Mouse (Mus musculus) MEL (cell line): Measurements from ENCODE around the gene 2700049A03Rik. TPM values are rescaled to one million over a fixed set of nuclear protein-coding genes. Genes with fewer than 3 reads are reported as not detected.

Experiments
- DNase-seq: peaks from one replicate; pipeline ENCODE4 v3.0.0; 2011; ENCODE audit warnings: low read depth, low spot score
- H3K27ac ChIP-seq: 2 replicates; pipeline ENCODE4 v1.5.1; 2012; ENCODE audit warnings: low read depth, mild to moderate bottlenecking, control low read depth, low read length, moderate library complexity; ENCODE audit not compliant: control insufficient read depth
- H3K27me3 ChIP-seq, 2 experiments: fragments of 150-350 bp in 1 of 2; sonication (generic) in 1 of 2; 2 replicates each; pipeline ENCODE4 v1.6.1; 2012; ENCODE audit warnings: low read length in 2 of 2, mild to moderate bottlenecking in 2 of 2, improper control_type of control experiment in 1 of 2, moderate library complexity in 1 of 2; ENCODE audit not compliant: insufficient read depth in 2 of 2, control insufficient read depth in 1 of 2
- H3K36me3 ChIP-seq, 2 experiments: 2 replicates each; pipeline ENCODE4 v1.6.1; 2012 to 2014; ENCODE audit warnings: low read length in 2 of 2, improper control_type of control experiment in 1 of 2, inconsistent platforms in 1 of 2, mild to moderate bottlenecking in 1 of 2; ENCODE audit not compliant: insufficient read depth in 2 of 2, control insufficient read depth in 1 of 2
- H3K4me1 ChIP-seq, 2 experiments: fragments of 150-350 bp in 1 of 2; sonication (generic) in 1 of 2; 2 replicates each; pipeline ENCODE4 v1.6.1; 2012; ENCODE audit warnings: low read length in 2 of 2, improper control_type of control experiment in 1 of 2, mild to moderate bottlenecking in 1 of 2; ENCODE audit not compliant: insufficient read depth in 2 of 2, control insufficient read depth in 1 of 2
- H3K4me3 ChIP-seq, 2 experiments: fragments of 150-350 bp in 1 of 2; sonication (generic) in 1 of 2; 2 replicates each; pipeline ENCODE4 v1.5.1; 2012; ENCODE audit warnings: low read depth in 2 of 2, low read length in 2 of 2, mild to moderate bottlenecking in 2 of 2, moderate library complexity in 2 of 2, control low read depth in 1 of 2, improper control_type of control experiment in 1 of 2; ENCODE audit not compliant: control insufficient read depth in 1 of 2, insufficient read depth in 1 of 2
- H3K79me2 ChIP-seq: 2 replicates; pipeline ENCODE4 v1.6.1; 2012; ENCODE audit warnings: mild to moderate bottlenecking, low read length, moderate library complexity; ENCODE audit not compliant: control insufficient read depth, poor library complexity, insufficient read depth
- H3K9ac ChIP-seq: 2 replicates; pipeline ENCODE4 v1.6.1; 2012; ENCODE audit warnings: low read depth, mild to moderate bottlenecking, control low read depth, low read length, moderate library complexity; ENCODE audit not compliant: control insufficient read depth, poor library complexity, severe bottlenecking
- H3K9me3 ChIP-seq: fragments of 150-350 bp; sonication (generic); replicated peaks from 2 replicates; pipeline ENCODE4 v1.6.1; 2012; ENCODE audit warnings: mild to moderate bottlenecking, low read length, improper control_type of control experiment, moderate library complexity; ENCODE audit not compliant: insufficient read depth
- CHD2 ChIP-seq: IDR thresholded peaks from 2 replicates; pipeline ENCODE4 v1.6.1; 2011; ENCODE audit warnings: low read length, improper control_type of control experiment
- CTCF ChIP-seq, 3 experiments: IDR thresholded peaks in 2 of 3; conservative IDR thresholded peaks in 1 of 3; 2 replicates each; pipeline ENCODE4 v1.5.1; 2011 to 2012; ENCODE audit warnings: low read length in 3 of 3, low read depth in 2 of 3, mild to moderate bottlenecking in 2 of 3, improper control_type of control experiment in 1 of 3, inconsistent platforms in 1 of 3, mixed read lengths in 1 of 3, moderate library complexity in 1 of 3; ENCODE audit not compliant: control insufficient read depth in 1 of 3, insufficient read depth in 1 of 3, poor library complexity in 1 of 3, severe bottlenecking in 1 of 3
- E2F4 ChIP-seq: IDR thresholded peaks from 2 replicates; pipeline ENCODE4 v1.6.1; 2011; ENCODE audit warnings: low read depth, low read length, improper control_type of control experiment, borderline replicate concordance
- ETS1 ChIP-seq: IDR thresholded peaks from 2 replicates; pipeline ENCODE4 v1.6.1; 2012; ENCODE audit warnings: low read depth, mild to moderate bottlenecking, inconsistent platforms, low read length, improper control_type of control experiment, moderate library complexity
- GATA1 ChIP-seq: IDR thresholded peaks from 2 replicates; pipeline ENCODE4 v1.6.1; 2011; ENCODE audit warnings: low read depth, low read length, improper control_type of control experiment
- JUND ChIP-seq: IDR thresholded peaks from 2 replicates; pipeline ENCODE4 v1.6.1; 2011; ENCODE audit warnings: low read depth, mild to moderate bottlenecking, improper control_type of control experiment, low read length
- KAT2A ChIP-seq: conservative IDR thresholded peaks from 2 replicates; pipeline ENCODE4 v1.6.1; 2012; ENCODE audit warnings: low read depth, low read length, improper control_type of control experiment, inconsistent platforms
- MAFK ChIP-seq: IDR thresholded peaks from 2 replicates; pipeline ENCODE4 v1.6.1; 2011; ENCODE audit warnings: low read depth, mild to moderate bottlenecking, low read length, improper control_type of control experiment, borderline replicate concordance
- MXI1 ChIP-seq: IDR thresholded peaks from 2 replicates; pipeline ENCODE4 v1.6.1; 2011; ENCODE audit warnings: mild to moderate bottlenecking, low read depth, low read length, improper control_type of control experiment
- MYC ChIP-seq: IDR thresholded peaks from 2 replicates; pipeline ENCODE4 v1.6.1; 2011; ENCODE audit warnings: low read depth, mild to moderate bottlenecking, low read length, improper control_type of control experiment, moderate library complexity
- NELFE ChIP-seq: IDR thresholded peaks from 2 replicates; pipeline ENCODE4 v1.6.1; 2011; ENCODE audit warnings: low read depth, low read length, improper control_type of control experiment
- NRF1 ChIP-seq: IDR thresholded peaks from 2 replicates; pipeline ENCODE4 v1.6.1; 2014; ENCODE audit warnings: low read depth, mild to moderate bottlenecking, inconsistent platforms, low read length, improper control_type of control experiment, moderate library complexity; ENCODE audit not compliant: poor library complexity, insufficient read depth, severe bottlenecking
- POLR2AphosphoS2 ChIP-seq: IDR thresholded peaks from 2 replicates; pipeline ENCODE4 v1.6.1; 2011; ENCODE audit warnings: low read length, improper control_type of control experiment
- POLR2AphosphoS5 ChIP-seq: IDR thresholded peaks from 2 replicates; pipeline ENCODE4 v1.6.1; 2012; ENCODE audit warnings: low read depth, borderline replicate concordance, mild to moderate bottlenecking, inconsistent platforms, low read length, moderate library complexity, mixed read lengths
- RAD21 ChIP-seq: IDR thresholded peaks from 2 replicates; pipeline ENCODE4 v1.6.1; 2011; ENCODE audit warnings: mild to moderate bottlenecking, low read depth, low read length, improper control_type of control experiment
- RCOR1 ChIP-seq: IDR thresholded peaks from 2 replicates; pipeline ENCODE4 v1.6.1; 2012; ENCODE audit warnings: low read depth, mild to moderate bottlenecking, inconsistent platforms, low read length, improper control_type of control experiment
- SIN3A ChIP-seq: IDR thresholded peaks from 2 replicates; pipeline ENCODE4 v1.6.1; 2012; ENCODE audit warnings: low read length, improper control_type of control experiment, inconsistent platforms
- SMC3 ChIP-seq: IDR thresholded peaks from 2 replicates; pipeline ENCODE4 v1.6.1; 2011; ENCODE audit warnings: low read depth, low read length, improper control_type of control experiment
- USF1 ChIP-seq: IDR thresholded peaks from 2 replicates; pipeline ENCODE4 v1.6.1; 2014; ENCODE audit warnings: low read depth, mild to moderate bottlenecking, inconsistent platforms, low read length, improper control_type of control experiment, moderate library complexity
- ZMIZ1 ChIP-seq: IDR thresholded peaks from 2 replicates; pipeline ENCODE4 v1.6.1; 2012; ENCODE audit warnings: low read depth, mild to moderate bottlenecking, inconsistent platforms, low read length, improper control_type of control experiment, moderate library complexity
- ZNF384 ChIP-seq: IDR thresholded peaks from 2 replicates; pipeline ENCODE4 v1.6.1; 2012; ENCODE audit warnings: low read depth, mild to moderate bottlenecking, inconsistent platforms, low read length, improper control_type of control experiment
- polyA plus RNA-seq, 2 experiments: library from polyadenylated mRNA; stranded (reverse) in 1 of 2; unstranded in 1 of 2; fragments of >175 nt in 1 of 2; fragments of >200 nt in 1 of 2; gene quantifications; 2 replicates each; pipeline versions ENCODE4 v1.2.1 to v1.2.4; 2012; ENCODE audit warnings: low replicate concordance in 2 of 2, low read depth in 1 of 2; ENCODE audit not compliant: insufficient read length in 2 of 2, insufficient read depth in 1 of 2, missing spikeins in 1 of 2
- total RNA-seq: library from RNA; depleted of rRNA; stranded (reverse); fragments of 300-350 nt; gene quantifications from 2 replicates; pipeline ENCODE4 v1.2.3, GENCODE M21; 2012

2700049A03Rik gene
- total and polyA plus RNA-seq, 3 experiments: 5.8 to 7.2 TPM; not detected in 1

GRCm38 (mm10) chr12:71281201-71281768, 144.6 kb downstream of the 2700049A03Rik start:
- Histone ChIP-seq H3K9ac (no peak overlapping the region), H3K36me3 (no peaks in the 10 kb centered on the region)
- no peak for TF ChIP-seq ETS1
- no peak for TF ChIP-seq NRF1
- TF ChIP-seq POLR2AphosphoS2: no peak
- TF ChIP-seq MYC: no peak
- TF ChIP-seq CTCF (IDR thresholded peaks at IDR 0.05 in 2 of 3, conservative IDR thresholded peaks at IDR 0.05 in 1 of 3; ENCODE audit: control insufficient read depth in 1 of 3, insufficient read depth in 1 of 3, low read depth in 2 of 3, low read length in 3 of 3, poor library complexity in 1 of 3, severe bottlenecking in 1 of 3): no peak
- TF ChIP-seq, all 39 proteins: peak for 0
- H3K4me1 ChIP-seq: no peaks in the 10 kb centered on the region
- no peak overlapping the region for H3K4me3 ChIP-seq
- H3K79me2 ChIP-seq: no peaks in the 10 kb centered on the region
- no peak overlapping the region for H3K27ac ChIP-seq
- H3K9me3 ChIP-seq: no peaks in the 10 kb centered on the region
- DNase-seq: no peak
- H3K27me3 ChIP-seq: no peaks in the 10 kb centered on the region

- Histone ChIP-seq H3K9ac (no peak overlapping the region), H3K27ac (no peak overlapping the region), H3K4me1 (no peaks in the 10 kb centered on the region), H3K9me3 (no peaks in the 10 kb centered on the region), H3K79me2 (no peaks in the 10 kb centered on the region), H3K27me3 (no peaks in the 10 kb centered on the region), H3K36me3 (no peaks in the 10 kb centered on the region), H3K4me3 (no peak overlapping the region)
- TF ChIP-seq SMC3: no peak
- TF ChIP-seq MAFK: no peak
- no peak for TF ChIP-seq JUND
- no peak for TF ChIP-seq MYC
- TF ChIP-seq SIN3A: no peak
- TF ChIP-seq ZNF384: no peak
- no peak for TF ChIP-seq KAT2A
- TF ChIP-seq ZMIZ1: no peak
- TF ChIP-seq RCOR1: no peak
- no peak for TF ChIP-seq NELFE
- TF ChIP-seq NRF1: no peak
- TF ChIP-seq USF1: no peak
- TF ChIP-seq POLR2AphosphoS5: no peak
- no peak for TF ChIP-seq GATA1
- TF ChIP-seq E2F4: no peak
- TF ChIP-seq RAD21: no peak
- TF ChIP-seq MXI1: no peak
- no peak for TF ChIP-seq CHD2
- no peak for DNase-seq
Measured at GRCm38 (mm10) chr12:71285399-71285798, 148.8 kb downstream of the 2700049A03Rik start.
